Mouse (Mus musculus): Measurements from ENCODE around the gene Abhd14b. TPM values are rescaled to one million over a fixed set of nuclear protein-coding genes. Genes with fewer than 3 reads are reported as not detected.

The Abhd14b gene
- total and polyA plus RNA-seq, 3 experiments, result 3.4 to 6.5 TPM; not detected in 1

GRCm38 (mm10) chr9:106462430-106462800, 15.2 kb downstream of the Abhd14b start:
- no peak overlapping the region for H3K9ac ChIP-seq (ENCODE audit: control insufficient read depth, low read depth, low read length, poor library complexity, severe bottlenecking)
- H3K36me3 ChIP-seq (ENCODE audit: control insufficient read depth in 1 of 2, insufficient read depth in 2 of 2, low read length in 2 of 2), result no peaks in the 10 kb centered on the region
- TF ChIP-seq MEF2A (IDR thresholded peaks at IDR 0.05; ENCODE audit: extremely low read depth, insufficient replicate concordance, low read depth, low read length, poor library complexity, severe bottlenecking) (no peak), ETS1 (IDR thresholded peaks at IDR 0.05; ENCODE audit: low read depth, low read length) (no peak), EP300 (IDR thresholded peaks at IDR 0.05; ENCODE audit: low read depth in 1 of 2, low read length in 2 of 2) (no peak), JUND (IDR thresholded peaks at IDR 0.05; ENCODE audit: low read depth, low read length) (no peak), KAT2A (conservative IDR thresholded peaks at IDR 0.05; ENCODE audit: low read depth, low read length) (no peak), MAZ (IDR thresholded peaks at IDR 0.05; ENCODE audit: low read depth, low read length) (no peak), CHD2 (IDR thresholded peaks at IDR 0.05; ENCODE audit: low read length) (no peak), SIN3A (IDR thresholded peaks at IDR 0.05; ENCODE audit: low read length) (no peak), GATA1 (IDR thresholded peaks at IDR 0.05; ENCODE audit: low read depth, low read length) (no peak), RCOR1 (IDR thresholded peaks at IDR 0.05; ENCODE audit: low read depth, low read length) (no peak), HCFC1 (IDR thresholded peaks at IDR 0.05; ENCODE audit: low read depth, low read length) (no peak), MYB (IDR thresholded peaks at IDR 0.05; ENCODE audit: low read depth, low read length) (no peak), POLR2AphosphoS5 (IDR thresholded peaks at IDR 0.05; ENCODE audit: borderline replicate concordance, low read depth, low read length) (no peak), POLR2A (IDR thresholded peaks at IDR 0.05; ENCODE audit: control insufficient read depth in 1 of 2, insufficient read depth in 1 of 2, low read depth in 1 of 2, low read length in 2 of 2, poor library complexity in 1 of 2) (no peak), ZMIZ1 (IDR thresholded peaks at IDR 0.05; ENCODE audit: low read depth, low read length) (no peak), E2F4 (IDR thresholded peaks at IDR 0.05; ENCODE audit: borderline replicate concordance, low read depth, low read length) (no peak), TAL1 (IDR thresholded peaks at IDR 0.05; ENCODE audit: low read length) (no peak), USF1 (IDR thresholded peaks at IDR 0.05; ENCODE audit: low read depth, low read length) (no peak), GABPA (IDR thresholded peaks at IDR 0.05; ENCODE audit: low read depth, low read length) (no peak)
- DNase-seq (ENCODE audit: low read depth, low spot score), result no peak
- H3K27ac ChIP-seq (ENCODE audit: control insufficient read depth, low read depth, low read length), result no peak overlapping the region
- no peaks in the 10 kb centered on the region for H3K9me3 ChIP-seq (replicated peaks; ENCODE audit: insufficient read depth, low read length)
- no peaks in the 10 kb centered on the region for H3K79me2 ChIP-seq (ENCODE audit: control insufficient read depth, insufficient read depth, low read length, poor library complexity)
- no peak overlapping the region for H3K4me3 ChIP-seq (ENCODE audit: control insufficient read depth in 1 of 2, insufficient read depth in 1 of 2, low read depth in 2 of 2, low read length in 2 of 2)
- no peaks in the 10 kb centered on the region for H3K27me3 ChIP-seq (ENCODE audit: control insufficient read depth in 1 of 2, insufficient read depth in 2 of 2, low read length in 2 of 2)
- no peaks in the 10 kb centered on the region for H3K4me1 ChIP-seq (ENCODE audit: control insufficient read depth in 1 of 2, insufficient read depth in 2 of 2, low read length in 2 of 2)

- H3K27me3 ChIP-seq (ENCODE audit: control insufficient read depth in 1 of 2, insufficient read depth in 2 of 2, low read length in 2 of 2), result no peaks in the 10 kb centered on the region
- no peaks in the 10 kb centered on the region for H3K36me3 ChIP-seq (ENCODE audit: control insufficient read depth in 1 of 2, insufficient read depth in 2 of 2, low read length in 2 of 2)
- H3K4me3 ChIP-seq (ENCODE audit: control insufficient read depth in 1 of 2, insufficient read depth in 1 of 2, low read depth in 2 of 2, low read length in 2 of 2), result no peak overlapping the region
- TF ChIP-seq TCF12 (IDR thresholded peaks at IDR 0.05; ENCODE audit: low read depth, low read length) (no peak), ZKSCAN1 (IDR thresholded peaks at IDR 0.05; ENCODE audit: low read depth, low read length) (no peak)
- H3K4me1 ChIP-seq (ENCODE audit: control insufficient read depth in 1 of 2, insufficient read depth in 2 of 2, low read length in 2 of 2), result no peaks in the 10 kb centered on the region
- H3K9ac ChIP-seq (ENCODE audit: control insufficient read depth, low read depth, low read length, poor library complexity, severe bottlenecking), result no peak overlapping the region
- H3K79me2 ChIP-seq (ENCODE audit: control insufficient read depth, insufficient read depth, low read length, poor library complexity), result no peaks in the 10 kb centered on the region
- H3K27ac ChIP-seq (ENCODE audit: control insufficient read depth, low read depth, low read length), result no peak overlapping the region
- no peak for DNase-seq (ENCODE audit: low read depth, low spot score)
- H3K9me3 ChIP-seq (replicated peaks; ENCODE audit: insufficient read depth, low read length), result no peaks in the 10 kb centered on the region
Observed at GRCm38 (mm10) chr9:106463122-106464063, 16.1 kb downstream of the Abhd14b start.

Data from MEL (cell line).